Mouse (Mus musculus): ENCODE measurements around the gene Pgs1. TPM values are rescaled to one million over a fixed set of nuclear protein-coding genes. Genes with fewer than 3 reads are reported as not detected.

The Pgs1 gene
- total and polyA plus RNA-seq, 3 experiments: 38.1 to 60.5 (median 50.8) TPM

DNA sequence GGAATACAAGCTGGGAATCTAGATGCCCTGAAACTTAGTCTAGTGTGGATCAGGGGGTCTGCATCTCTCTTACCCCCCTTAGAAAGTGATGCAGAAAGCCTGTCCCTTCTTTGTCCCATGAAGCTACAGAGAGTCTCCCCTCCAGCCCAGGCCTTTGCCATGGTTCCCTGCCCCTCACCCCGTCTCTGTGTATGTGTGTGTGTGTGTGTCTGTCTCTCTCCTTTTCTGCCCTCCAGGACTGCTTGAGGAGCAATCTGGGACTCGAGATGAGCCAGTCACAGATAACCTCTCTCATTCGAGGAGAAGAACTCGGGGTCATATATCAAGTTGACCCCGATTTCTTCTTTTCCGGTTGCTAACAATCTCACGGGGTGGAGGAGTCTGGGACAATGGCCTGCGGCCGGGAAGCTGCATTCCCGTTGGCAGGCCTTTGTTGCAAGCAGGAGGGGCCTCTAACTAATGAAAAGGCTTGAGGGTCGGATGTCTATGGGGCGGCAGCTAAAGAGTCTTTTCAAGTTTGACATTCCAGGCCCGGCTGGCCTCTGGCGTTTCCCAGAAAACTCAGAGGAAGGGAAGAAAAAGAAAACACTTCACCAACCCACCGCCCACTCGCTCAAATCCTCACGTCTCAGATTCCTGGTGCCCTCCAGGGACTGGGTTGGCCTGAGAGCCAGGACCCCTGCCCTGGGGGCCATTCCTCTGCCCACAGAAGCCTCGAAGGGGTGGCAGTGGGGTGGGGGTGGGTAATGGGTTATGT is 10.7 kb upstream of the Pgs1 start:
- in situ Hi-C loops (cut with MboI; ENCODE audit: low pct_ligation_motif_present, low pct_unique_long_range_greater_than_20kb, low sequenced_read_pairs) (no loop called here), dilution Hi-C loops (cut with MboI; ENCODE audit: extremely low pct_ligation_motif_present, extremely low pct_unique_long_range_greater_than_20kb, low sequenced_read_pairs) (no loop called here)
- no peaks in the 10 kb centered on the region for H3K36me3 ChIP-seq (replicated peaks in 1 of 2; ENCODE audit: control insufficient read depth in 1 of 2, insufficient read depth in 1 of 2, low read length in 1 of 2)
- no peak for DNase-seq (ENCODE audit: extremely low read depth)
- H3K9me3 ChIP-seq (replicated peaks; ENCODE audit: low read length): peaks cover 6% of the 10 kb centered on the region
- H3K79me2 ChIP-seq (replicated peaks; ENCODE audit: control insufficient read depth, extremely low read depth, insufficient read depth, poor library complexity, severe bottlenecking): no peaks in the 10 kb centered on the region
- no peak overlapping the region for H3K27ac ChIP-seq (ENCODE audit: insufficient read depth, low read depth)
- H3K9ac ChIP-seq (ENCODE audit: insufficient read depth, low read depth): no peak overlapping the region
- peaks cover 64% of the 10 kb centered on the region for H3K27me3 ChIP-seq (replicated peaks)
- H3K4me2 ChIP-seq (ENCODE audit: insufficient read depth, low read depth, poor library complexity, severe bottlenecking): peak overlapping the region; percentile 44
- no peak overlapping the region for H3K4me3 ChIP-seq (replicated peaks in 1 of 3; ENCODE audit: low read depth in 2 of 3, low read length in 2 of 3, poor library complexity in 1 of 3)
- TF ChIP-seq GABPA (IDR thresholded peaks at IDR 0.05; ENCODE audit: insufficient replicate concordance, low read depth, low read length) (no peak), ELF1 (IDR thresholded peaks at IDR 0.05; ENCODE audit: low read depth, low read length) (no peak), NELFE (IDR thresholded peaks at IDR 0.05; ENCODE audit: low read depth, low read length) (no peak), JUN (IDR thresholded peaks at IDR 0.05; ENCODE audit: insufficient read depth, low read depth, low read length) (no peak), ZKSCAN1 (IDR thresholded peaks at IDR 0.05; ENCODE audit: borderline replicate concordance, low read depth, low read length) (no peak), POLR2AphosphoS2 (IDR thresholded peaks at IDR 0.05; ENCODE audit: low read depth, low read length) (no peak), MYC (IDR thresholded peaks at IDR 0.05; ENCODE audit: low read depth, low read length) (no peak), KAT2A (IDR thresholded peaks at IDR 0.05; ENCODE audit: insufficient replicate concordance, low read length) (no peak), ZNF384 (IDR thresholded peaks at IDR 0.05; ENCODE audit: low read depth, low read length) (no peak), BHLHE40 (IDR thresholded peaks at IDR 0.05; ENCODE audit: low read depth, low read length) (no peak), MEF2A (IDR thresholded peaks at IDR 0.05; ENCODE audit: borderline replicate concordance, low read depth, low read length) (no peak), CHD2 (IDR thresholded peaks at IDR 0.05; ENCODE audit: low read length) (no peak), MXI1 (IDR thresholded peaks at IDR 0.05; ENCODE audit: low read depth, low read length) (no peak; the same call in 1 of the 2 replicates), HCFC1 (IDR thresholded peaks at IDR 0.05; ENCODE audit: low read depth, low read length) (no peak), RCOR1 (conservative IDR thresholded peaks at IDR 0.05; ENCODE audit: low read depth, low read length) (no peak)
- H3K4me1 ChIP-seq (ENCODE audit: control insufficient read depth in 1 of 2, insufficient read depth in 2 of 2): peaks cover 29 to 64% of the 10 kb centered on the region in 2 experiments

- Histone ChIP-seq H3K79me2 (replicated peaks; ENCODE audit: control insufficient read depth, extremely low read depth, insufficient read depth, poor library complexity, severe bottlenecking) (no peaks in the 10 kb centered on the region), H3K9me3 (replicated peaks; ENCODE audit: low read length) (peaks cover 6% of the 10 kb centered on the region), H3K9ac (ENCODE audit: insufficient read depth, low read depth) (no peak overlapping the region), H3K27ac (ENCODE audit: insufficient read depth, low read depth) (peak overlapping the region; percentile 10), H3K4me3 (replicated peaks in 1 of 3; ENCODE audit: low read depth in 2 of 3, low read length in 2 of 3, poor library complexity in 1 of 3) (no peak overlapping the region), H3K4me2 (ENCODE audit: insufficient read depth, low read depth, poor library complexity, severe bottlenecking) (peak overlapping the region; percentile 44), H3K27me3 (replicated peaks) (peaks cover 60% of the 10 kb centered on the region), H3K4me1 (ENCODE audit: control insufficient read depth in 1 of 2, insufficient read depth in 2 of 2) (peaks cover 28 to 57% of the 10 kb centered on the region in 2 experiments), H3K36me3 (replicated peaks in 1 of 2; ENCODE audit: control insufficient read depth in 1 of 2, insufficient read depth in 1 of 2, low read length in 1 of 2) (no peaks in the 10 kb centered on the region)
- dilution Hi-C loops (cut with MboI; ENCODE audit: extremely low pct_ligation_motif_present, extremely low pct_unique_long_range_greater_than_20kb, low sequenced_read_pairs): no loop called here
- DNase-seq (ENCODE audit: extremely low read depth): peak; percentile 75
- in situ Hi-C loops (cut with MboI; ENCODE audit: low pct_ligation_motif_present, low pct_unique_long_range_greater_than_20kb, low sequenced_read_pairs): no loop called here
- TF ChIP-seq RAD21 (IDR thresholded peaks at IDR 0.05; ENCODE audit: low read depth, low read length) (peak; percentile 2; the same call in 1 of the 2 replicates), MAZ (IDR thresholded peaks at IDR 0.05; ENCODE audit: low read depth, low read length) (peak; percentile 89), NRF1 (IDR thresholded peaks at IDR 0.05; ENCODE audit: low read depth, low read length) (0 out of 2 replicates have a peak, but pooled peaks have one; percentile 42), ZKSCAN1 (IDR thresholded peaks at IDR 0.05; ENCODE audit: borderline replicate concordance, low read depth, low read length) (no peak), ZMIZ1 (IDR thresholded peaks at IDR 0.05; ENCODE audit: low read depth, low read length) (peak; percentile 50; the same call in 1 of the 2 replicates), SIN3A (IDR thresholded peaks at IDR 0.05; ENCODE audit: low read length) (peak; percentile 81), ZNF384 (IDR thresholded peaks at IDR 0.05; ENCODE audit: low read depth, low read length) (no peak), BHLHE40 (IDR thresholded peaks at IDR 0.05; ENCODE audit: low read depth, low read length) (peak; percentile 64), EP300 (IDR thresholded peaks at IDR 0.05; ENCODE audit: low read length) (peak; percentile 92), MYC (IDR thresholded peaks at IDR 0.05; ENCODE audit: low read depth, low read length) (peak; percentile 60; the same call in 1 of the 2 replicates), TCF12 (IDR thresholded peaks at IDR 0.05; ENCODE audit: low read depth, low read length) (peak; percentile 99), KAT2A (IDR thresholded peaks at IDR 0.05; ENCODE audit: insufficient replicate concordance, low read length) (no peak), USF2 (conservative IDR thresholded peaks at IDR 0.05; ENCODE audit: low read depth, low read length) (no peak), ETS1 (conservative IDR thresholded peaks at IDR 0.05; ENCODE audit: low read depth, low read length) (peak; percentile 91), SMC3 (IDR thresholded peaks at IDR 0.05; ENCODE audit: low read depth, low read length) (peak; percentile 41), ZC3H11A (IDR thresholded peaks at IDR 0.05; ENCODE audit: low read depth, low read length) (no peak), UBTF (IDR thresholded peaks at IDR 0.05; ENCODE audit: low read depth, low read length) (peak; percentile 95), CHD2 (IDR thresholded peaks at IDR 0.05; ENCODE audit: low read length) (peak; percentile 71), GABPA (IDR thresholded peaks at IDR 0.05; ENCODE audit: insufficient replicate concordance, low read depth, low read length) (no peak), MEF2A (IDR thresholded peaks at IDR 0.05; ENCODE audit: borderline replicate concordance, low read depth, low read length) (peak; percentile 84), CHD1 (IDR thresholded peaks at IDR 0.05; ENCODE audit: low read depth, low read length) (no peak)
Measured at GRCm38 (mm10) chr11:117976081-117976582, 10.0 kb upstream of the Pgs1 start.
